Mouse (Mus musculus) forebrain, embryonic 16.5 days (tissue): Measurements from ENCODE around the gene Kars. TPM values are rescaled to one million over a fixed set of nuclear protein-coding genes. Genes with fewer than 3 reads are reported as not detected.

Source experiments
- ATAC-seq: fragments of 200-750 bp; cut with Nextera tagmentation; 2 replicates; pipeline ENCODE4 v1.8.0; 2017; ENCODE audit warnings: mild to moderate bottlenecking, moderate library complexity
- H3K27ac ChIP-seq: fragments of 300-500 bp; sonication (generic); 2 replicates; pipeline ENCODE4 v1.5.1; 2014; ENCODE audit warnings: low read length, control low read depth
- H3K27me3 ChIP-seq: fragments of 300-500 bp; sonication (generic); replicated peaks from 2 replicates; pipeline ENCODE4 v1.6.1; 2014; ENCODE audit warnings: low read length; ENCODE audit not compliant: control insufficient read depth, insufficient read depth
- H3K36me3 ChIP-seq: fragments of 300-500 bp; sonication (generic); 2 replicates; pipeline ENCODE4 v1.6.1; 2014; ENCODE audit not compliant: control insufficient read depth, insufficient read depth
- H3K4me1 ChIP-seq: fragments of 300-500 bp; sonication (generic); replicated peaks from 2 replicates; pipeline ENCODE4 v1.6.1; 2014; ENCODE audit warnings: low read length; ENCODE audit not compliant: control insufficient read depth, insufficient read depth
- H3K4me2 ChIP-seq: fragments of 300-500 bp; sonication (generic); 2 replicates; pipeline ENCODE4 v1.6.1; 2014; ENCODE audit warnings: mild to moderate bottlenecking, low read length, control low read depth
- H3K4me3 ChIP-seq: fragments of 300-500 bp; sonication (generic); replicated peaks from 2 replicates; pipeline ENCODE4 v1.5.1; 2014; ENCODE audit warnings: mild to moderate bottlenecking, low read length, control low read depth
- H3K9ac ChIP-seq: fragments of 300-500 bp; sonication (generic); replicated peaks from 2 replicates; pipeline ENCODE4 v1.6.1; 2014; ENCODE audit warnings: low read depth, low read length, control low read depth
- H3K9me3 ChIP-seq: fragments of 300-500 bp; sonication (generic); 2 replicates; pipeline ENCODE4 v1.6.1; 2016; ENCODE audit warnings: low read length; ENCODE audit not compliant: control insufficient read depth
- WGBS: fragments of 180-500 bp; shearing (Covaris S2); extraction: QIAGEN DNeasy Blood & Tissue Kit; methylation state at CpG from one replicate; pipeline ENCODE4 v1.1.7; 2014; 5-methylcytosine and 5-hydroxymethylcytosine counted together
- polyA plus RNA-seq: library from polyadenylated mRNA; unstranded; fragments of >200 nt; fragmentation: Nextera tagmentation; extraction: Ambion mirVana; gene quantifications from 2 replicates; pipeline ENCODE4 v1.2.1, GENCODE M21; 2015

Kars gene
- polyA plus RNA-seq, 1 experiment from 2014 or later, result 171 TPM

DNA sequence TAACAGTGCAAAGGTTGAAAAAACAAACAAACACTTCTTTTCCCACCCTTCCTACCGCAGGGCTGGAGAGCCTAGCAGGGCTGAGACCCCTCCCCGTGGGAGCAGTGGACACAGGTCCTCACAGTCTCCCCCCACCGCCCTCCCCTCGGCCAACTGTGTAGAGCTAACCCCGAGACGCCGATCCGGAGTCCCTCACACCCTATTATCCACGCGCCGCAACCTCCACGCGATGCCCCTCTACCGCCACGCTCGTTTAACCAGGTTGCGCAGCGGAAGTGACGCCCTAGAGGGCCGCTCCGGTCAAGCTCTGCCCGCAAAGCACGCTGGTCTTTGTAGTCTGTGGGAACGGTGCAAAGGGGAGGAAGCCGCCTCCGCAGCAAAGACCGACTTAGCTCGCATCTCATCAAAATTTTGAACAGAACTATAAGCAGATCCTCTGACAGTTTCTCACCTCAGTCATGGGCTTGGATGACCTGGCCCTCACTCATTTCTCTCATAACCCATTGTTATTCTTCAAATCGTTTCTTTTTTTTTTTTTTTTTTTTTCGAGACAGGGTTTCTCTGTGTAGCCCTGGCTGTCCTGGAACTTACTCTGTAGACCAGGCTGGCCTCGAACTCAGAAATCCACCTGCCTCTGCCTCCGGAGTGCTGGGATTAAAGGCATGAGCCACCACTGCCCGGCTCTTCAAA lies 19.0 kb downstream of the Kars start, which contains the start of gene Adat1:
TSS of gene Adat1 (minus strand) at position 290 of the 690 bp plus-strand sequence.
- Histone ChIP-seq H3K27ac (no peak within 1 kb of the TSS), H3K9ac (peak within 1 kb of the TSS; percentile 78), H3K36me3 (peaks cover 23% of the 10 kb centered on the region), H3K4me3 (peak within 1 kb of the TSS; percentile 86), H3K9me3 (no peaks in the 10 kb centered on the region), H3K4me1 (peaks cover 7% of the 10 kb centered on the region), H3K4me2 (peak within 1 kb of the TSS; percentile 69), H3K27me3 (no peaks in the 10 kb centered on the region)
- 4% methylated on average over 32 of the region's 33 CpGs for whole genome bisulfite sequencing
- peak; percentile 98 for ATAC-seq

DNA sequence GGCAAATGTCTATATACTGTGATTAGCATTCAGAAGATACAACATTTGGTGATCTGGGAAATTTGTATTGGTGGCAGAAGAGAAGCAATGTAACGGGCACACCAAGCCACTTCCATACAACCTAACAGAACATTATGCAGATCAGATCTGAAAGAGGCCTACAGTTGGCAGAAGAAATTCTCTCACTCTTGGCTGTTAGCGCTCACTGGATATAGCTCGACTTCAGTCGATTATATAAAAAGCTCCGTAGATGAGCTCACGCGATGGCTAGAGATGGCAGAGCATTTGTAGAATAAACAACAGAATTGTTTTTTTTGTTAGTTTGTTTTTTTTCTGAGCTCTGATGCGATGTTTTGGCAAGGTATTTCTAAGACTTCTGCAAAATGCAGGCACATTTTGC lies 19.8 kb downstream of the Kars start:
- no peak overlapping the region for H3K27ac ChIP-seq
- no peaks in the 10 kb centered on the region for H3K27me3 ChIP-seq
- WGBS, result 47% methylated on average over 8 of the region's 8 CpGs
- H3K36me3 ChIP-seq, result peaks cover 16% of the 10 kb centered on the region
- H3K4me3 ChIP-seq, result peak overlapping the region; percentile 86
- peak overlapping the region; percentile 78; the same call in 1 of the 2 replicates for H3K9ac ChIP-seq
- ATAC-seq, result no peak
- H3K9me3 ChIP-seq, result no peaks in the 10 kb centered on the region
- peaks cover 7% of the 10 kb centered on the region for H3K4me1 ChIP-seq
- peak overlapping the region; percentile 69 for H3K4me2 ChIP-seq

DNA sequence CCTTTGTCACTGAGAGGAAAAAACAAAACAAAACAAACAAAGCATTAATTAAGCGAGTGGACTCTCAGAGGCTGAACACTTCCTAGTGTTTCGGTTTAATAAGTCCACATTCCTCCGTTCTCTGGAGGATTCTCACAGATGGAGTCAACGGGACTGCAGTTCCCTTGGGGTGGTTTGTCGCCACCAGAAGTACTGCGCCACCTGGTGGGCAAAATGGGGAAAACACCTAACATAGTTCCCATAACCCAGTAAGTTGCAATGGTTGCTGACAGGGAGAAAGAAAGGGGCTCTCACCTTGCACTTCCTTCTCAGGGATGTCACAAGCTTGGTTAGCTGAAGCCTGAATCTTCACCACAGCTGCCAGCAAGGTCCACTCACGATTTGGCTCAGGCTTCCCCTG lies 21.2 kb downstream of the Kars start:
- Histone ChIP-seq H3K9me3 (no peaks in the 10 kb centered on the region), H3K4me2 (no peak overlapping the region), H3K27me3 (no peaks in the 10 kb centered on the region), H3K9ac (no peak overlapping the region), H3K4me1 (peaks cover 7% of the 10 kb centered on the region), H3K36me3 (peaks cover 11% of the 10 kb centered on the region; the same call in 1 of the 2 replicates), H3K4me3 (no peak overlapping the region), H3K27ac (no peak overlapping the region)
- 13% methylated on average over 7 of the region's 7 CpGs for WGBS
- ATAC-seq, result no peak

DNA sequence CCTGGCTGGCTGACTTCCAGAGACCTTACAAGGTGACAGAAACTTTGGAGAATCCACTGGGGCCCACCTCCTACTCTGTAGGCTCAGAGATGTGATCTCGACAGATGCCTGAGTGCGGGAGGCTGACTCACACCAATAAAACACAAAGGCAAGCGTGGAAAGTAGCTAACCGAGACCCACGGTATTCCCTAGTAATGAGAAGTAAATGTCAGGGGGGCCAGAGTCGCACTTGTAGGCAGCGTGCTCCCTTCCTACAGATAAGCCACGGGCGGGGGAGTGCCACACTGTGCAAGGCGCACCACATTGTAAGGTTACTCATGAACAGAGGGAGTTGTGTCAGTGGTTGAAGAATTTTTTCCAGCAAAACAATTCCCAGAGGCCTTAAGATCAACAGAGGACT lies 26.6 kb downstream of the Kars start:
- Histone ChIP-seq H3K9me3 (no peaks in the 10 kb centered on the region), H3K4me2 (no peak overlapping the region), H3K9ac (no peak overlapping the region), H3K4me3 (no peak overlapping the region), H3K4me1 (no peaks in the 10 kb centered on the region), H3K27ac (no peak overlapping the region), H3K36me3 (peaks cover 7% of the 10 kb centered on the region; the same call in 1 of the 2 replicates), H3K27me3 (no peaks in the 10 kb centered on the region)
- no peak for ATAC-seq
- 90% methylated on average over 10 of the region's 10 CpGs for WGBS

DNA sequence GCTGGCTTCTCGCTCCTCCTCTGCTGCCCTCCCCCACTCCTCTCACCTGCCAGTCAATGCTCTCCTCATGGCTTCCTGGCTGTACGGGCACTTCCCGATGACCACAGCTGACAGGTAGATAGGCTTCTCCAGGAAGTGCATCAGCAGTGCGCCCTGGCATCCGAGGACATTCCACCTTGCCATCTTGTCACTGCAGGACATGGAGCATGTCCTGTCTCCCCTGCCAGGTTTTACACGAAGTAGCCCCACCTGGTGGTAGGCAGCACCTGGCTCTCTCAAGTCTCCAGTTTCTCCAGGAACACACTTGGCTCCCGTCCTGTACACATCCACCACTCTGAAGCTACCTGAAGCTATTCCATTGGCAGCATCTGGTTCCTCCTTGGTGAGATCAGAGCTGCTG lies 29.0 kb downstream of the Kars start:
- no peaks in the 10 kb centered on the region for H3K4me1 ChIP-seq
- 82% methylated on average over 7 of the region's 7 CpGs for WGBS
- ATAC-seq, result no peak
- no peak overlapping the region for H3K9ac ChIP-seq
- no peak overlapping the region for H3K4me2 ChIP-seq
- H3K27me3 ChIP-seq, result no peaks in the 10 kb centered on the region
- no peaks in the 10 kb centered on the region for H3K9me3 ChIP-seq
- peaks cover 11% of the 10 kb centered on the region; the same call in 1 of the 2 replicates for H3K36me3 ChIP-seq
- no peak overlapping the region for H3K27ac ChIP-seq
- H3K4me3 ChIP-seq, result no peak overlapping the region

DNA sequence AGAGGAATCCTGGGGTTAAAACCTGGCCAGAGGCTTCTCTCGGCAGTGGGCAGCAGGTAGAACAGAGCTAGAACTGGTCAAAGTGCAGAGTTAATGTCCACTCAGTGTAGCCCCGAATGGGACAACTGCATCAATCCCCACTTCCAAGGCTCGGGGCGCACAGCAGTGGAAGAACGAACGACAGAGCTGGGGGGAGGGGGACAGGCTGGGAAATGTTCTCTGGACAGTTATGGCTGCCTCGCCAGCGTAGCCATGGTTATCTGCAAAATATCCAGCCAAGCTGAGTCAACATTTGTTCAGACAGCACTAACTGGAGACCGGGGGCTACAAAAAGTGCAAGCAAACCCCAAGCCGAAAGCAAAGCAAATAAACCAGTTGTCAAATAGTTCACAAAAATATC lies 33.0 kb downstream of the Kars start:
- Histone ChIP-seq H3K4me2 (no peak overlapping the region), H3K27ac (no peak overlapping the region), H3K9me3 (no peaks in the 10 kb centered on the region), H3K4me1 (no peaks in the 10 kb centered on the region), H3K27me3 (no peaks in the 10 kb centered on the region), H3K4me3 (no peak overlapping the region), H3K9ac (no peak overlapping the region), H3K36me3 (peaks cover 4% of the 10 kb centered on the region; the same call in 1 of the 2 replicates)
- 84% methylated on average over 10 of the region's 10 CpGs for WGBS
- ATAC-seq, result no peak

DNA sequence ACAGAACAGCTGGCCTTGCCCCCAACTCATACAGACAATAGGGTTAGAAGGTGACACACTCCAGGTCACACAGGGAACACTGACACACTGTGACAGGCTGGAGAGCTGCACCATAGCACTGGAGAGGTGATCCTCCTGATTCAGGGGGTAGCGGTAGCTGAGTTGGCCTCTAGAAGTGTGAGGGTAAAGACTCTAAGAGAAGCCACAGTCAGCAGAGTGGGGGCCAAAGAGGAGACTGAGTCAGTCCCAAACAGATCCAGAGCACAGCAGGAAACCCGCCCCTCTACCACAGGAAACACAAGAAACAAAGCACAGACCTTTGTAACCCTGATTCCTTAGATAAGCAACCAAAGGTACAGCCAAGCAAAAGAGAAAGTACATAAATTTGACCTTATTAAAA lies 34.8 kb downstream of the Kars start:
- Histone ChIP-seq H3K4me3 (no peak overlapping the region), H3K9me3 (no peaks in the 10 kb centered on the region), H3K4me2 (no peak overlapping the region), H3K9ac (no peak overlapping the region), H3K4me1 (no peaks in the 10 kb centered on the region), H3K27ac (no peak overlapping the region), H3K27me3 (no peaks in the 10 kb centered on the region), H3K36me3 (peaks cover 4% of the 10 kb centered on the region; the same call in 1 of the 2 replicates)
- ATAC-seq, result no peak
- WGBS, result 95% methylated on average over 2 of the region's 2 CpGs

DNA sequence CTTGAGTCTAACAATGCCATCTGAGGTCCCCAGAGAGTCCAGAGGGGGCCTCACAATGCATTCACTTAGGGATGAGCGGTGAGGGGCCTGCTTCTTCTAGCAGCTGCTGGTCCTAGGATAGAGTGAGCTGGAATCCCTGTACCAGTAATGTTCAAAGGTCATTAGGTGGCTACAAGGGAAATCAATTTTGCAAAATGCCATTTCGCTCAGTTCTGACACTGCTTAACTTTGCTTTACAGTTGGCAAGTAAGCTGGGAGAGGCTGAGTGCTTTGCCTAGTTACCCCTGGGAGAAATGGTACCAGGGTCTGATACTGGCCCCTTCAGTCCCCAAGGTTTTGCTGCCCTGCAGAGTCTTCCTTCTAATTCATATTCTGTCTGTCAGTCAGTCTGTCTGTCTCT lies 35.4 kb downstream of the Kars start:
- Histone ChIP-seq H3K36me3 (peaks cover 4% of the 10 kb centered on the region; the same call in 1 of the 2 replicates), H3K4me2 (no peak overlapping the region)

DNA sequence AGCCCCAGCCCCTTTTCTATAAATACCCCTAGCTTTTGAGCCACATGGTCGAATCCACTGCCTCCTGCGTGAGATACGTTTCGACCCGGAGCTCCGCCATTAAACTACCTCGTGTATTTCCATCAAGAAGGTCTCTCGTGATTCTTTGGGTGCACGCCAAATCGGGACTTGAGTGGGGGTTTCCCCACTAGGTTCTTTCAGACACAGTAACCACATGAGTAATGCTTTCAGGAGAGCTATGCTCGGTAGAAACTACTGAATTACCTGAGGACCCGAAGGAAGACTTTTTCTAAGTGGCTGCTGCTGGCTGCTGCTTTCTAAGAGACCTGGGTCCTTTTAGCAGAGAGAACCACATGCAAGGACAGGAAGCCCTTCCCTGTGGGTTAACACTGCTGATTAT lies 37.0 kb downstream of the Kars start:
- WGBS, result 97% methylated on average over 12 of the region's 12 CpGs
- no peaks in the 10 kb centered on the region for H3K9me3 ChIP-seq

More for the DNA sequence above, 35.4 kb downstream of the Kars start:
- 98% methylated on average over 2 of the region's 2 CpGs for WGBS
- no peaks in the 10 kb centered on the region for H3K9me3 ChIP-seq
- no peak overlapping the region for H3K4me3 ChIP-seq
- no peaks in the 10 kb centered on the region for H3K4me1 ChIP-seq
- no peak for ATAC-seq
- H3K27me3 ChIP-seq, result no peaks in the 10 kb centered on the region
- no peak overlapping the region for H3K9ac ChIP-seq
- no peak overlapping the region for H3K27ac ChIP-seq

More for the DNA sequence above, 37.0 kb downstream of the Kars start:
- Histone ChIP-seq H3K36me3 (peaks cover 4% of the 10 kb centered on the region; the same call in 1 of the 2 replicates), H3K27me3 (no peaks in the 10 kb centered on the region), H3K4me1 (no peaks in the 10 kb centered on the region), H3K4me3 (no peak overlapping the region), H3K9ac (no peak overlapping the region), H3K4me2 (no peak overlapping the region), H3K27ac (no peak overlapping the region)
- ATAC-seq, result no peak
